Mouse (Mus musculus): ENCODE measurements around the gene Rbm20. TPM values are rescaled to one million over a fixed set of nuclear protein-coding genes. Genes with fewer than 3 reads are reported as not detected.

Gene Rbm20
- polyA plus RNA-seq, 1 experiment = not detected

DNA sequence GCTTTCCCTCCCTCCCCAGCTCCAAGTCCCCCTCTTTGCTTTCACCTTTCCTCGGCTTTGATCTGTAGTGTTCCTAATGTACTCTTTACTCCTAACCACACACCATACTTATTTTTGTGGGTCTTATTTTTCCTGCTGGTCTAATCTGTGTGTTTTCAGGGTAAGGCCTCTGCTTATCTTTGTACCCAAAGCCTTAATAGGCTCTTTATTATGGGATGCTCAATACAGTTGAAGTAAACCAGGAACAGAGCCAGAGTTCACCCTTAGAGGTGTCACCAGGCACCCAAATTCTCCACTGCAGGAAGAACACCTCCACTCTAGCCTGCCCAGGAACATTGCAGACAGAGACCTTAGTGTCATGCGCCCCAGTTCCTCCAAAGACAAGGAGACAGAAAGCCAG lies 214.5 kb downstream of the Rbm20 start:
- Histone ChIP-seq H3K4me1 (ENCODE audit: control insufficient read depth, insufficient read depth, low read length) (peaks cover 38% of the 10 kb centered on the region), H3K27ac (ENCODE audit: insufficient read depth, low read depth, low read length) (no peak overlapping the region), H3K4me3 (ENCODE audit: insufficient read depth, low read length) (no peak overlapping the region)

DNA sequence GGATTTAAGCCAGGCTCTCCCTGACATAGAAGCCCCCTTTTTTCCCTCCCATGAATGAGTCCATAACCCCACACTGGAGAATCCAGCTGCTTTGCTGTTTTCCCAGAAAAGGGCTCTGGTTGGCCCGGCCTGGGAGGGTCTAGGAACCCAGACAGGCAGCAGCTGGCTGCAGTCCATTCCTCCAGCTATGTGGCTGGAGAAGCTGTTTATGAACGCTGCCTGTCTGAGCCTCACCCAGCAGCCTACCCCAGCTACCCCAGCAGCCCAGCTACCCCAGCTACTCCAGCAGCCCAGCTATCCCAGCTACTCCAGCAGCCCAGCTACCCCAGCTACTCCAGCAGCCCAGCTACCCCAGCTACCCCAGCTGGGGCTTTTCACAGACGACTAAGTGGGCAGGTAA lies 215.0 kb downstream of the Rbm20 start, which contains the start of gene Pdcd4:
Gene Pdcd4 (plus strand): TSS at position 171 of the 400 bp plus-strand sequence.
- Histone ChIP-seq H3K4me3 (ENCODE audit: insufficient read depth, low read length) (no peak within 1 kb of the TSS), H3K27ac (ENCODE audit: insufficient read depth, low read depth, low read length) (no peak within 1 kb of the TSS), H3K4me1 (ENCODE audit: control insufficient read depth, insufficient read depth, low read length) (peaks cover 38% of the 10 kb centered on the region)
- TF ChIP-seq CTCF (IDR thresholded peaks at IDR 0.05; ENCODE audit: low read depth, low read length) (no peak), POLR2A (IDR thresholded peaks at IDR 0.05; ENCODE audit: borderline replicate concordance, low read depth, low read length) (no peak)

More for the DNA sequence above, 214.5 kb downstream of the Rbm20 start:
- no peak for TF ChIP-seq CTCF (IDR thresholded peaks at IDR 0.05; ENCODE audit: low read depth, low read length)
- no peak for TF ChIP-seq POLR2A (IDR thresholded peaks at IDR 0.05; ENCODE audit: borderline replicate concordance, low read depth, low read length)

DNA sequence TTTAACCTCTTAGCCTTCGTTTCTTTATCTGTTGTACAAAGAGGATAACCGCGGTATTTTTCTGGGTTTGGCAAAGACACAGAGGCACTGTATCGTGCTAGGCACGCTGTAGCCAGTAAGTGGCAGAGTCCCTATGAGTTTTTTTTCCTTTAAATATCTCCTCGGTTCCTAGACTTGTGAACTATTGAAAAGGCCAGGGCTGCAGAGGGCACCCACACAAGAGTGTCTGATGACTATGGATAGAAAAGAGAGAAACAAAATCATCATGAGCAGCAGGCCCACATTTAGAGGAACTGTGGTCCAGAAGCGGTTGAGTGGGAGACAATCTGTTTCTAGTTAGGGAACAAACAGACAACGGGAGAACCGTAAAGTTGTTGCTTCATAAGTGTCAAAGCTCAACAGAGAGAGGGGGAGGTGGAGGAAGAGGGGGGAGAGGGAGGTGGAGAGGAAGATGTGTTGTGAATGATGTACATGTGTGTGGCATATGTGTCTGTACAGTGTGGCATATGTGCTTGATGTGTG lies 215.8 kb downstream of the Rbm20 start:
- peaks cover 36% of the 10 kb centered on the region for H3K4me1 ChIP-seq (ENCODE audit: control insufficient read depth, insufficient read depth, low read length)
- no peak overlapping the region for H3K4me3 ChIP-seq (ENCODE audit: insufficient read depth, low read length)
- TF ChIP-seq CTCF (IDR thresholded peaks at IDR 0.05; ENCODE audit: low read depth, low read length) = no peak
- no peak for TF ChIP-seq POLR2A (IDR thresholded peaks at IDR 0.05; ENCODE audit: borderline replicate concordance, low read depth, low read length)
- no peak overlapping the region for H3K27ac ChIP-seq (ENCODE audit: insufficient read depth, low read depth, low read length)

DNA sequence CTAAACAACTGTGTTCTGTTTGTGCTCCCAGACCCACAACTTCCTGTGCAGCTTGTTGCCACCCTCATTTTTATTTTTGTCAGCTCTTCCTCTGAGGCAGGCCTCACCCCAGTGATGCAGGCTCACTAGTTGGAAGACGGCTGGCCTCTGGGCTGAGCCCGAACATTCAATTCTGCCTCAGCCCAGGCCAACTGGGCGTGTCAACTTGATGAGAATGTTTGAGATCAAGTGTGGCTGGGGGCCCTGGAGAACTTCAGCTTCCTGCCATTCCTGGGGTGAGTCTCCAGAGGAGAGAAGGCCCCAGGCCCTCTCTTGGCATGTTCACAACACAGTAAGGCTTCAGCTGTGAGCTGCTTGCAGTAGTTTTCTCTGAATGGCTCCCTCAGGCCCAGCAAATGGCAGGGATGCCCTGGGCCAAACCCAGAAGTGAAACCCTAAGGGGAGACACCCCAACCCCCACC lies 216.6 kb downstream of the Rbm20 start:
- peaks cover 28% of the 10 kb centered on the region for H3K4me1 ChIP-seq (ENCODE audit: control insufficient read depth, insufficient read depth, low read length)
- TF ChIP-seq POLR2A (IDR thresholded peaks at IDR 0.05; ENCODE audit: borderline replicate concordance, low read depth, low read length) (no peak), CTCF (IDR thresholded peaks at IDR 0.05; ENCODE audit: low read depth, low read length) (no peak)
- H3K4me3 ChIP-seq (ENCODE audit: insufficient read depth, low read length) = no peak overlapping the region
- no peak overlapping the region for H3K27ac ChIP-seq (ENCODE audit: insufficient read depth, low read depth, low read length)

DNA sequence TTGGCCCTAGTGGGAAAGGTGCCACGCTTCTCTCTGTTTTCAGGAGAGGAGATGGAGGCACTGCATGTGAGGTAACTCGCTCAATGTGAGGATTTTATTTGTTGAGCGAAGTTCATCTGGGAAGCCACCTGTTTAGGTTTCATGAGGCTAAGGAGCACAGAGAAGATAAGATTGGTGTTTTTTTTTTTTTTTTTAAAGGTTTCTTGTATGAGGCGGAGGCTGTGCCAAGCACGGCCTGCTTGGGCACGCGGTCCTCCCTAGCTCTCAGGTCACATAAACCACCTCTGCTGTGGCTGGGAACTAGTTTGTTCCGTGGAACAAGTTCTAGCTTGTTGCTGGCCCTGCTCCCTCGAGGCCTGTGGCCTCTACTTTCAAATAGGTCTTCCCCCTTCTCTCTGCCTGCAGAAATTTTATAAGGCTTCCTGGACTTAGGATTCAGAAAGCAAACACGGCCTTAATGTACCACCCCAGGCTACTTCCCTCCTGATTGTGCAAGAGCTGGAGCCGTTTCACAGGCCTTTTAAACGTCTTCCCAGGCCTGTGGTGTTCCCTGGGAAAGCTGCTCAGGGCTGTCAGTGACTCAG lies 217.5 kb downstream of the Rbm20 start:
- no peak overlapping the region for H3K4me3 ChIP-seq (ENCODE audit: insufficient read depth, low read length)
- TF ChIP-seq POLR2A (IDR thresholded peaks at IDR 0.05; ENCODE audit: borderline replicate concordance, low read depth, low read length) (no peak), CTCF (IDR thresholded peaks at IDR 0.05; ENCODE audit: low read depth, low read length) (no peak)
- H3K4me1 ChIP-seq (ENCODE audit: control insufficient read depth, insufficient read depth, low read length) = peaks cover 25% of the 10 kb centered on the region
- H3K27ac ChIP-seq (ENCODE audit: insufficient read depth, low read depth, low read length) = peak overlapping the region; percentile 46

DNA sequence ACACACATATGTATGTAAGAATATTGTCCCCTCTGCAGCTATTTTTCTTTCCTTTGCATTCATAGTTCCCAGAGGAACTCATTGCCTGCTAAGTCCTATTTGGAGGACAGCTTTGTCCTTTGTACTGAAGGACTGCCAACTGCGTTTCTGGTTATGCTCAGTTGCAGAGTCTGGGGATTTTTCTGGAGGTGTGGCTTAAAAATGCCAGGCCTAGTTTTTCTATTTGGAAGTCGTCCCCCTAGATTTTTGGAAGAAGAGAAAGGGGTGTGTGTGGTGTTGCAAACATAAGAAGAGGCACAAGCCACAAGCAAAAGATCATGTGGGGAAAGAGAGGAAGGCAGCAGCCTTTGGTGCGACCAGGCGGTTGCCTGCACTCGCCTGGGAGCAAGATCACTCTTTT lies 220.9 kb downstream of the Rbm20 start:
- TF ChIP-seq POLR2A (IDR thresholded peaks at IDR 0.05; ENCODE audit: borderline replicate concordance, low read depth, low read length) (no peak), CTCF (IDR thresholded peaks at IDR 0.05; ENCODE audit: low read depth, low read length) (no peak)
- Histone ChIP-seq H3K27ac (ENCODE audit: insufficient read depth, low read depth, low read length) (no peak overlapping the region), H3K4me1 (ENCODE audit: control insufficient read depth, insufficient read depth, low read length) (peaks cover 29% of the 10 kb centered on the region), H3K4me3 (ENCODE audit: insufficient read depth, low read length) (no peak overlapping the region)

DNA sequence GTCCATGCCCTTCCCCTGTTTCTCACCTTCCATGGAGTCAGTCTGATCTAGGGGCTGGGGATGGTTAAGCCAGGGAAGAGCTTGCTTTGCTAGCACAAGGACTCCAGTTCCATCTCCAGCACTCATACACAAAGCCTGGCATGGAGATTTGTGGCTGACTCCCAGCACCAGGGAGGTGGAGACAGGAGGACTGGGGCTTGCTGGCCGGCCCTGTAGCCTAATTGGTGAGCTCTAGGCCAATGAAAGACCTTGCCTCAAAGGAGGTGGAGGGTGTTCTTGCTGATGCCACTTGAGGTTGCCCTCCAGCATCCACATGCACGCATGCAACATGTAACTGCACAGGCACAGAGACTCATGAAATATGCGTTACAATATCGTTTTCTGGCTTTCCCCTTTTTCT lies 221.4 kb downstream of the Rbm20 start:
- TF ChIP-seq POLR2A (IDR thresholded peaks at IDR 0.05; ENCODE audit: borderline replicate concordance, low read depth, low read length) = no peak
- TF ChIP-seq CTCF (IDR thresholded peaks at IDR 0.05; ENCODE audit: low read depth, low read length) = no peak
- H3K4me1 ChIP-seq (ENCODE audit: control insufficient read depth, insufficient read depth, low read length) = peaks cover 24% of the 10 kb centered on the region
- H3K27ac ChIP-seq (ENCODE audit: insufficient read depth, low read depth, low read length) = no peak overlapping the region
- H3K4me3 ChIP-seq (ENCODE audit: insufficient read depth, low read length) = no peak overlapping the region

DNA sequence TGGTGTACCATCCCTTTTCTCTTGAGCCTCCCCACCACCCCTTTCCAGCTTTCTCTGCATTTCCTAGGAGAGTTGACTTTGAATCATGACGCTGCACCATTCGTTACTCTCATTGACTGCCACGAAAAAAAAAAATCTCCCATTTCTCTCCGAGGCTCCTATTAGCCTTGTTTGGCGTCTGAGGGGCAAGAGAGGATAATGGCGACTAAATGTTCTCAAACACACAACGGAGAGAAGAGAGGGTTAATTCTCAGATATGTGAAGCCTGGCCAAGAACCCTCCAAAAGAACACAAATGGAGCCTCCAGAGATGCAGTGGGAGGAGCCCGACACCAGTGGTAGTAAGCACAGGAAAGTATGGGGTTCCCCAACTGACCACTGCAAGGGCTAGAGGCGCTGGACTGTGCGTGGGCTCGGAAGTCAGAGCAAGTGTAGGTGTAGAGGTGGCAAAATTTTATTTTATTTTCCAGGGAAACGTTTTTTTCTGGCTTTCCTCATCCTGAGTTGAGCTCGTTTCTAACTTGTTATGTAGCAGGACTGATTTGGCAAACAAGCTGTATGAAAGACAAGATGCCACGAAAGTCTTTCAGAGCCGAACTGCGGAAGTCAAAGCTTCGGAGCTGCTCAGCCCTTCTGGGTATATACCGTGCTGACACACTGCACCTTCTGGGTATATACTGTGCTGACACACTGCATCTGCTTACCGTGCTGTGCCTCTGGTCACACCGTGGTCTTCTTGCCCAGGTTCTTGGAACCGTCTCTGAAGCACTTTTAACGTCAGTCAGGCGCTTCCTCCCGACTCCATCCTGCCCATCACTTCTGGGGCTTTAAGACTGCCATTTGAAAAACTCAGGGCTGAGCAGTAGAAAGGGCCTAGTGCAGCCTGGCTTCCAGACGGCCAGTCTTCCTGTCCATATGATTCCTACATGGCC lies 222.1 kb downstream of the Rbm20 start:
- peaks cover 17% of the 10 kb centered on the region for H3K4me1 ChIP-seq (ENCODE audit: control insufficient read depth, insufficient read depth, low read length)
- no peak overlapping the region for H3K27ac ChIP-seq (ENCODE audit: insufficient read depth, low read depth, low read length)

DNA sequence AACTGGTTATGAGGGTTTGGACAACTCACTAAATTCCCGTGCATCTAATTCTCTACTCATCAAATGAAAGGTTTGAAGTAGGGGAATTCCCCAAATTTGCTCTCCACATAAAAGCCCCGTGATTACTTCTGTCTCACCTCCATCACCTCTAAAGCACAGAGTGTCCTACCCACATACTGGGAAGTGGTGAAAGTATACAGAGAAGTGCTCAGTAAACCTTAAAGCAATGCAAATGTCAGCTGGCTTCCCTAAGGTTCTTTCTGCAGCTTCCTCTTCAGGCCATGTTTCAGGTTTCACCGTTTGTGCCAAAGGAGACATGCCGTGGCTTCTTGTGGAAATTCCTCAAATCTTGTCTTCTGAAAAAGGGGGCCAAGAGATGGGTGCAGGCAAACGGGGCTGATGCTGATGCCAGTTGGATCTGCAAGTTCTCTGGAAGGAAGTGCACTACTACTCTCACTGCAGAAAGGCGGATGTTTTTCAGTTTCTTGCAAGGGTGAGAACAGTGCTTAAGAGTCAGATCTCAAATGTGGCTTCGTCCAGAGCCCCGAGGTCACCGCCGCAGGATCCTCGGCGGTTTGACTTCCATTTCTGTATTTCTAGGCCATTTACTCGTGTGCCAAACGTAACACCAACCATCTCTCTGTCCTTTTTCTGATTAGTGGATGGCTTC lies 223.0 kb downstream of the Rbm20 start:
- H3K4me1 ChIP-seq (ENCODE audit: control insufficient read depth, insufficient read depth, low read length) = peaks cover 10% of the 10 kb centered on the region
- H3K27ac ChIP-seq (ENCODE audit: insufficient read depth, low read depth, low read length) = no peak overlapping the region
- TF ChIP-seq POLR2A (IDR thresholded peaks at IDR 0.05; ENCODE audit: borderline replicate concordance, low read depth, low read length) (no peak), CTCF (IDR thresholded peaks at IDR 0.05; ENCODE audit: low read depth, low read length) (no peak)
- no peak overlapping the region for H3K4me3 ChIP-seq (ENCODE audit: insufficient read depth, low read length)

More for the DNA sequence above, 222.1 kb downstream of the Rbm20 start:
- no peak overlapping the region for H3K4me3 ChIP-seq (ENCODE audit: insufficient read depth, low read length)
- TF ChIP-seq POLR2A (IDR thresholded peaks at IDR 0.05; ENCODE audit: borderline replicate concordance, low read depth, low read length) (no peak), CTCF (IDR thresholded peaks at IDR 0.05; ENCODE audit: low read depth, low read length) (no peak)

Data from bone marrow macrophage, adult 2 months (primary cell).